In the genomic region with DNA sequence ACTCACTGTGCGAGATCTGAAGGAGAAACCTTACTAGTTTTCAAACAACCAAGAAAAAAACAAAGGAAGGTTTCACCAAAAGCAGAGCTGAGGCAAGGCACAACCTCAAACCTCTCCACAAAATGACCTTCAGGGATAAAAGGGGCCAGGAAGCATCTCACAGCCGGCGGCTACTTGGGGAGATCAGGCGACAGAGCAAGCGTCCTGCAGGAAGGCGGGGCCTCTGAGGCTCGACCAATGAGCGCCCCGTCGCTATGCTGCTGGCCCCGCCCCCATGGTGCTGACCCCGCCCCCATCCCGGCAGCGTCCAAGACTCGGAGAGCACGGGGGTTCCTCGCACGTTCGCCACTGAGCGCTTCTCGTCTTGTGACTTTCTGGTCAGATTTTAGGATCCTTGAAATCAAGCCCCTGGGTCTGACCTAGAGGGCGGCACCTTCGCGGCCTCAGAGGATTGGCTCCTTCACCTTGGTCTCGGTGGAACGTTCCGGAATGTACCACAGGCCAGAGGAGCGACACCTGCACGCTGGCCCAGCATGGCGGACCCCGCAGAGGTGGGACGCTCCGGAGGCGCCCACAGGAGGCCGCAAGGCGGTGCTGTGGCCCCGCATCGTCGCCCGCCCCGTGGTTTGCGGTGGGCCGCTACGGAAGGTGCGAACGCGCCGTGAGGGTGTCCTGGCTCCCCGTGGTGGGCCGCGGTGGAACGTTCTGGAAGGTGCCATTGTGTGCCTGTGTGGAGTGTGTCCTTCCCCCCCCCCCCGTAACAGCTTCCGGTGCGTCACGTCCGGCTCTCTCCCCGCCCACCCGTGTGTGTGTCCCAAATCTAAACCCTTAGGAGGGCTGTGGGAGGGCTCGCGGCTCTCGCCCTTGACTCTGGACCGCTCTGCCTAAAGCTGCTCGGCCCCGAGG, we compare ENCODE assay signal across 8 mouse cellular contexts. TPM values are rescaled to one million over a fixed set of nuclear protein-coding genes. Genes with fewer than 3 reads are reported as not detected.
DNase-seq lines count a peak whose midpoint lies in the region; ATAC-seq lines count a peak whose summit lies in the region.

A gene (plus strand): TSS at position 326 of the 906 bp plus-strand sequence.

- peak; percentile 92 for DNase-seq in adipocyte (ENCODE audit: low spot score)
- peak; percentile 95 for DNase-seq in embryo, embryonic 10 days (ENCODE audit: low spot score)
- DNase-seq in gastrocnemius, postnatal 14 days, result peak; percentile 94
- peak; percentile 87 to 96 for DNase-seq in left cerebral cortex, postnatal 10 days (ENCODE audit: extremely low spot score in 1 of 2, low spot score in 2 of 2)
- peak; percentile 95 for DNase-seq in right cerebral cortex, postnatal 25 days
- DNase-seq in urinary bladder, postnatal 4 days (ENCODE audit: low spot score in 2 of 2), result peak; percentile 90 to 94

- intact Hi-C loops in gastrocnemius, postnatal 14 days (cut with DNase I; ENCODE audit: low total_unique reads), result no loop called here
- intact Hi-C loops in left cerebral cortex, postnatal 10 days (cut with DNase I), result no loop called here

- ATAC-seq in inflammation-experienced regulatory T-cells, adult 6 months, result peak; percentile 81
- peak; percentile 74 for ATAC-seq in megakaryocyte-erythroid progenitor cell, adult 5-6 weeks (replicated peaks; ENCODE audit: low FRiP score, low TSS enrichment, poor library complexity, severe bottlenecking)

RNA-seq across cellular contexts. Expression of the gene that starts here (rescaled TPM):
- 1 to 10 TPM; 4.6 to 4.7 TPM for total RNA-seq in gastrocnemius, postnatal 14 days (2021)
- polyA plus RNA-seq in inflammation-experienced regulatory T-cells, adult 6 months (2017; shearing (Covaris generic)), result 1 to 10 TPM; 7.9 to 9.1 (median 8.5) TPM
- 10 to 100 TPM; 44.1 to 45.2 TPM for total RNA-seq in left cerebral cortex, postnatal 10 days (2021)
- 45.1 and 60.2 TPM in 2 replicates for total RNA-seq in megakaryocyte-erythroid progenitor cell, adult 5-6 weeks (2014; fragmentation: Nextera tagmentation)
- 30.4 and 31.1 TPM in 2 replicates for total RNA-seq in megakaryocyte-erythroid progenitor cell, adult 5-6 weeks (2017)

Comparison
In these comparisons a context has a peak if more than half of its experiments do, and no peak if none do; other contexts are left out.
1. Peak in every context shown above with its lines: DNase-seq and ATAC-seq.
2. RNA of the gene that starts here (total RNA-seq): 44.1 to 45.2 TPM in left cerebral cortex, postnatal 10 days and 30.4 to 60.2 TPM in megakaryocyte-erythroid progenitor cell, adult 5-6 weeks; 4.6 to 4.7 TPM in gastrocnemius, postnatal 14 days; every median in the first group is over 4 times any median in the second.